Mouse (Mus musculus) kidney, postnatal 10 days (tissue): Measurements from ENCODE around the gene Ache.

Source experiments
- DNase-seq: peaks from one replicate; pipeline ENCODE4 v3.0.0; 2021; ENCODE audit warnings: mixed read lengths

The Ache gene

GRCm38 (mm10) chr5:137334317-137334716 is 47.0 kb downstream of the Ache start:
- no peak for DNase-seq

GRCm38 (mm10) chr5:137335066-137335465 is 47.7 kb downstream of the Ache start:
- DNase-seq = no peak

DNA sequence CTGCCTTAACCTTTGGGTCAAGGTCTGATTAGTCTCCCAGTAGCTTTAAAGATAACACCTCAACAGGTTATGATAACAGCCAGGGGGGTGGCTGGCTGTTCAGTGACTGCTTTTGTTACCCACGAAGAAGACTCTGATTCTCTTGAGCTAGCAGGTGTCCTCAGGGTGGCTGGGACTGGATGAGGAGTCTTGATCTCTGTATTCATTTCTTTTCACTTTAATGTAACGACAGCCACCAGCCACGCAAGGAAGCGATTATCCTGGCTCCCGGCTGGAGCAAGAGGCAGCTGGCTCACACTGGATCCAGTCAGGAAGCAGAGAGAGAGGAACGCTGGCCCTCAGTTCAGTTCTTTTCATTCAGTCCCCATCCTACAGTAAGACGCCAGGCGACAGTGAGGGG is 49.9 kb downstream of the Ache start:
- peak; percentile 48 for DNase-seq

GRCm38 (mm10) chr5:137338256-137338655 is 50.9 kb downstream of the Ache start:
- DNase-seq = peak; percentile 96

DNA sequence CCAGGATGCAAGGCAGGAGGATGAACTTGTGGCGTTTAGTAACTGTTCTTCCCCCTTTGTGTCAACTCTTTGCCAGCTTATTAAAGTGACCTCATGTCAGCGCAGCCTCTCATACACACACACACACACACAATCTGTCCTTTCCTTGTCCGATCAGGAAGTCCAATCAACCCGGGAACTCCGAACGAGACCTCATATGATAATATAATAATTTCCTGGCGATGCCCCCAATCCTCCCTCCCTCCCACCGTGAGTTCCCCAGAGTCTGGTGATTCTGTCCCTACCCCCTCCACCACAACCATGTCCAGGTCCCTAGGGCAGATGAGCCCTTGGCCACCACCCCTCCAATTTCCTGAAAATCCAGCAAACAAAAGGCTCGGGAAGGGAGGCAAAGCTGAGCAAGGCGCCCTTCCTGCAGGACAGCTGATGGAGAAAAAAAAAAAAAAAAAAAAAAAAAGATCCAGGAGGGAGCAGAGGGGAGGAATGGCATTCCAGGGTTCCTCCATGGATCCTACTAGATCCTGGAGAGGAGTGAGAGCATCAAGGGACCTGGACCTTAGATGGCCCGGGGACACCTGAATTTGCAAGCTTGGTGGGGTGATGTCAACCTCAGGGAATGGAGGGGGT is 51.5 kb downstream of the Ache start:
- DNase-seq = peak; percentile 77

DNA sequence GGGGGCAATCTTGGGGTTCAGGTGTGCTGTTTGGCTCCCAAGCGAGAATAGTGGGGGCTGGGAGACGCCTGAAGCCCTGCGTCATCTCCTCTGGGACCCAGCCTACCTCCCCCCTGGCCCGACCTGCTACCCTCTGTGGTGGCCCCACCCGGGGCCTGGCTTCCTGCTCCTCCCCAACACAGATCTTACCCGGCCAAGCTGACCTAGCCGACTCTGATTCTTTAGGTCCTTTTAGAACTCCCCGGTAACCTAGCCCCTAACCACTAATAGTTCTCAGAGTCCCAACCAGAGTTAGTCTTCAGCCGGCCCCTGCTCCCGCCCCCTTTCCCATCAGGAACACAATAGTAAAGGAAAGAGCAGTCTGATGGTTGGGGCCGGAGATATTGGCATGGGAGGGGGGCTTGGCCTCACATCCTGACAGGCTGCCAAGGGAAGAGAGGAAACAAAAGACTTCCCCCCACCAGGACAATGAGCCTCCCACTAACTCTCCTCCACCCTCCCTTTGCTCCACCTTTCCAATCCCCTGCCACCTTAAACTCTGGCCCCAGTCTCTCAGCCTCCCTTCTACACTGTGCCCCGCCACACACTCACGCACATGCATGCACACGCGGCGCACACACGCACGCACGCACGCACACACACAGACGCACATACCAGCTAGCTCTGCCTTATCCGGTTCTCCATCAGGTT is 52.1 kb downstream of the Ache start:
- DNase-seq = peak; percentile 76

GRCm38 (mm10) chr5:137340222-137340621 is 52.9 kb downstream of the Ache start:
- DNase-seq = no peak

GRCm38 (mm10) chr5:137342407-137343012 is 55.2 kb downstream of the Ache start:
- DNase-seq = no peak

- DNase-seq = no peak
Measured at GRCm38 (mm10) chr5:137343412-137343811, 56.1 kb downstream of the Ache start.

GRCm38 (mm10) chr5:137343869-137344268 is 56.5 kb downstream of the Ache start:
- DNase-seq = no peak
